Mouse (Mus musculus): ENCODE data around the gene Pex10. TPM values are rescaled to one million over a fixed set of nuclear protein-coding genes. Genes with fewer than 3 reads are reported as not detected.

The Pex10 gene
- polyA plus RNA-seq, 1 experiment: 17.8 TPM

DNA sequence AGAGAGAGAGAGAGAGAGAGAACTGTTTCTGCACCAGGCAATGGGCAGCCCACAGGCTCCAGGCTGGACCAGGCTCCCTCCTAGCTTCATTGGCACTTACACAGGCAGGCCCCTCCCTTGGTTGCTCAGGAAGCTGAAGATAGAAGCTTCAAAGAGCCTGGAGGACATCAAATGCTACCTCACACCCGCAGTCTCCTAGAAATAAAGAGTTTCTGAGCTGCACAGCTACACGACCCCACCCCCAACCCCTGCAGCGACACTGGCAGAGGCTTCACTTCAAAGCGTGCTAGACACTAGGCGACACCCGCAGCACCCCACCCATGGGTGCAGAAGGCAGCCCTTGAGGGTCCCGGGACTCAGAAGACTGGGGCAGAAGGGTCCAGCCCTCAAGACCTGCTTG is 16.7 kb upstream of the Pex10 start:
- peaks cover 2% of the 10 kb centered on the region; the same call in 1 of the 2 replicates for H3K4me1 ChIP-seq (ENCODE audit: control insufficient read depth, insufficient read depth, low read length)
- no peak overlapping the region for H3K27ac ChIP-seq (ENCODE audit: insufficient read depth, low read length)
- no peak overlapping the region for H3K4me3 ChIP-seq (ENCODE audit: insufficient read depth, low read length)
- no peak for TF ChIP-seq CTCF (IDR thresholded peaks at IDR 0.05; ENCODE audit: extremely low read depth, insufficient read depth, low read length)
- TF ChIP-seq POLR2A (IDR thresholded peaks at IDR 0.05; ENCODE audit: extremely low read depth, insufficient read depth, low read length): no peak

DNA sequence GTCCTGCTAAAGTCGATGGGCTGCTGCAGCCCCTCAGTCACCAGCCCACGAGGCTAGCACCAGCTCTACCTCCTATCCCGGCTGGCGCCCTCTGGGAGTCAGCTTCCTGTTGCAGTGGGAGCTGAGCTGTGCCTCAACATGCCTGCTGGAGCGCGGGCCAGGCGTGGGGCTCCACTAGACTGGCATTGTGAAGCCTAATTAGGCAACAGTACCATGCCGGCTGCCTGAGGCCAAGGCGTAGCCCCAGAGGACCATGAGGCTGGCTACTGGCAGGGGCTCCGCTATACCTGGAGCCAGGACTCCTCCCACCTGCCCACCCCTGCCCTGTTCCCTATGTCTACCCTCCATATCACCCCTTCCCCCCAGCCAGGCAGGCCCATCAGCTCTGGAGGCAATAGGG is 10.1 kb upstream of the Pex10 start, which contains the start of gene Plch2:
TSS of gene Plch2 (minus strand) at position 61 of the 400 bp plus-strand sequence.
- no peak for TF ChIP-seq POLR2A (IDR thresholded peaks at IDR 0.05; ENCODE audit: extremely low read depth, insufficient read depth, low read length)
- TF ChIP-seq CTCF (IDR thresholded peaks at IDR 0.05; ENCODE audit: extremely low read depth, insufficient read depth, low read length): no peak
- H3K4me1 ChIP-seq (ENCODE audit: control insufficient read depth, insufficient read depth, low read length): no peaks in the 10 kb centered on the region
- no peak within 1 kb of the TSS for H3K4me3 ChIP-seq (ENCODE audit: insufficient read depth, low read length)
- no peak within 1 kb of the TSS for H3K27ac ChIP-seq (ENCODE audit: insufficient read depth, low read length)

DNA sequence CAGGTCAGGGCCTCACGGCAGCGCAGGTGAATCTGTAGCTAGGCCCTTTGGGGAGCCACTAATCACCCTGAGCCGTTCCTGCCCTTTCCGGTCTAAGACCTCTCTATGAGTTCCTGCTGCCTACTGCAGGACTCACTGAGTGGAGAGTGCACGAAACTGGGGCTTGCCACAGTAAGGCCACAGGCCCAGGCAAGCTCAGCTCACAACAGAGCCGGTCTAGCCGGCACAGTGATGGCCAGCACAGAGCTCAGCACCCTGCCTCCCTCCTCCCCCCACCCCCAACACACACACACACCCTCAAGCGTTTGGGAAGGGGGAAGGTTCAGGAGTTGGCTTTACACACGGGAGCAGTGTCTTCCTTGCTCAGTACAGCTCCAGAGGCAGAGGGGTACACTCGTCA is 8.5 kb upstream of the Pex10 start:
- no peaks in the 10 kb centered on the region for H3K4me1 ChIP-seq (ENCODE audit: control insufficient read depth, insufficient read depth, low read length)
- no peak overlapping the region for H3K4me3 ChIP-seq (ENCODE audit: insufficient read depth, low read length)
- no peak for TF ChIP-seq POLR2A (IDR thresholded peaks at IDR 0.05; ENCODE audit: extremely low read depth, insufficient read depth, low read length)
- TF ChIP-seq CTCF (IDR thresholded peaks at IDR 0.05; ENCODE audit: extremely low read depth, insufficient read depth, low read length): no peak
- H3K27ac ChIP-seq (ENCODE audit: insufficient read depth, low read length): no peak overlapping the region

DNA sequence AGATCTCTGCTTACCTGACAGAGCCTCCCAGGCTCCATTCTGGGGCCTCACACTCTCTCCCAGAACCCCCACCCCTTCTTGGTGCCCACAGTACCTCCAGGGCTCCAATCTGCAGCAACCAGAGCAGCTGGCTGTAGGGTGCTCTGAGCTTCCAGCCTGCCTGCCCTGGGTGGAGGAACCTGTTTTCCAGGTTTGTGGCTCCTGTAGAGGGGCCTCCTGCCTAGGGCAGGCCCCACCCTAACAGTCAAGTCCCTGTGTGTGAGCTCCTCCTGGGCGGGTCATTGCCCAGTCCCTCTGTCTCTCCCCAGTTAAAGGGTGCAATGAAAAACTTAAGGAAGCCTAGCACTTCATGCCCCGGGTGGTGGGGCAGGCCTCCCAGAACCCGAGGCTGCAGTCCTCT is 2.9 kb upstream of the Pex10 start:
- Histone ChIP-seq H3K4me3 (ENCODE audit: insufficient read depth, low read length) (no peak overlapping the region), H3K4me1 (ENCODE audit: control insufficient read depth, insufficient read depth, low read length) (peaks cover 2% of the 10 kb centered on the region; the same call in 1 of the 2 replicates), H3K27ac (ENCODE audit: insufficient read depth, low read length) (no peak overlapping the region)
- TF ChIP-seq POLR2A (IDR thresholded peaks at IDR 0.05; ENCODE audit: extremely low read depth, insufficient read depth, low read length): no peak
- TF ChIP-seq CTCF (IDR thresholded peaks at IDR 0.05; ENCODE audit: extremely low read depth, insufficient read depth, low read length): no peak

DNA sequence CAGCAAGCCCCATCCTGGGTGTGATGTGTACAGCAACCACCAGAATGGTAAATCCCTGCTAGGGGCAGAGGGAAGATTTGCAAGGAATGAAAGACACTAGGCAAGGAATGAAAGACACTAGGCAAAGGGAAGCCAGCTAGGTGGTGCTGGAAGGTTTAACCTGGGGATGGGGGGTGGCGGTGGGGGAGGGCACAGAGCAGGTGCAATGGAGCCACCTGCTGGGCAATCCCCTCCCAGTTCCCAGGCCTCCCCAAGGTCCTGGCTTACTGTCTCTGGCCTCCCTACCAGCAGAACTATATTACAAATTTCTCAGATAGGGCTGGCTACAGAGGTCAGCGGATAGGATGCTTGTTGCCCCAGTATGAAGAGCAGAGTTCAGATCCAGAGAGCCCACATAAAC is 2.3 kb upstream of the Pex10 start:
- TF ChIP-seq POLR2A (IDR thresholded peaks at IDR 0.05; ENCODE audit: extremely low read depth, insufficient read depth, low read length) (no peak), CTCF (IDR thresholded peaks at IDR 0.05; ENCODE audit: extremely low read depth, insufficient read depth, low read length) (no peak)
- Histone ChIP-seq H3K4me3 (ENCODE audit: insufficient read depth, low read length) (no peak overlapping the region), H3K4me1 (ENCODE audit: control insufficient read depth, insufficient read depth, low read length) (peaks cover 2% of the 10 kb centered on the region), H3K27ac (ENCODE audit: insufficient read depth, low read length) (no peak overlapping the region)

DNA sequence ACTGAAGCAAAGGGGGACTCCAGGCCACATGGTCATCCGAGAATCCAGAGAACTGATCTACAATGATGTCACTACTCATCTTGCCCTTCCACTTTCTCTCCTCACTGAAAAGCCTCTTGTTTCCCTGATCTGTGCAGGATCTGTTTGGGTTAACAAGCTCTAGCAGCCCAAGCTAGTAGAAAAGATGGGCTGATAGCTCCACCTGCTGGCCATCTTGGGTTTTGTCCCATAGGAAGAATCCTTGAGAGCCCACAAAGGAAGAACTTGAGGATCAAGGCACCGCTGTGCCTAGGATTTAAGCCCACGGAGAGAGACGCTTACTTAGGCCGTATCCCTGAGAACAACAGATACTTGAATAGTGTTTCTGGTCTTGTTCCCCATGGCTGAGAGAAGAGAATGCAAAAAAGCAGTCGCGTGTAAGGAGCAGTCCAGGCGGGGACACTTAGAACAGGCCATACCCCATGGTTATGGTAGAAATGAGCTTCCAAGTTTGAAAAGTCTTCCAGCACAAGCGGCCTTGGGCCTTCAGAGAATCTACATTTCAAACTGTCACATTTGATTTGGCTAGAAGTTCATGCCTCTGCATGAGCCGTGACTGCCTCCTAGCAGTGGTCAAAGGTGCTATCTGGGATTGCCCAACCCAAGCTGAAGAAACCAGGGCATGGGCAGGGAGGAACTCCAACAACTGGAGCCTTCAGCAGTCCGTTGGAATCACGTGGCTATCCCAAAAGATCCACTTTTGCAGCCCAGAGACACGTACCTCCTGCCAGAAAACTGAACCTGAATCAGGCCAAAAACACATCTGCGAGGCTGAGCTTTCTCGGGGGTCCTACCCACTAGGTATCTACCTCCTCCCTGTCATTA is 614 bp upstream of the Pex10 start:
- Histone ChIP-seq H3K4me1 (ENCODE audit: control insufficient read depth, insufficient read depth, low read length) (peaks cover 2% of the 10 kb centered on the region), H3K4me3 (ENCODE audit: insufficient read depth, low read length) (peak overlapping the region; percentile 53; the same call in 1 of the 2 replicates), H3K27ac (ENCODE audit: insufficient read depth, low read length) (no peak overlapping the region)
- TF ChIP-seq POLR2A (IDR thresholded peaks at IDR 0.05; ENCODE audit: extremely low read depth, insufficient read depth, low read length) (no peak), CTCF (IDR thresholded peaks at IDR 0.05; ENCODE audit: extremely low read depth, insufficient read depth, low read length) (peak; percentile 87)

DNA sequence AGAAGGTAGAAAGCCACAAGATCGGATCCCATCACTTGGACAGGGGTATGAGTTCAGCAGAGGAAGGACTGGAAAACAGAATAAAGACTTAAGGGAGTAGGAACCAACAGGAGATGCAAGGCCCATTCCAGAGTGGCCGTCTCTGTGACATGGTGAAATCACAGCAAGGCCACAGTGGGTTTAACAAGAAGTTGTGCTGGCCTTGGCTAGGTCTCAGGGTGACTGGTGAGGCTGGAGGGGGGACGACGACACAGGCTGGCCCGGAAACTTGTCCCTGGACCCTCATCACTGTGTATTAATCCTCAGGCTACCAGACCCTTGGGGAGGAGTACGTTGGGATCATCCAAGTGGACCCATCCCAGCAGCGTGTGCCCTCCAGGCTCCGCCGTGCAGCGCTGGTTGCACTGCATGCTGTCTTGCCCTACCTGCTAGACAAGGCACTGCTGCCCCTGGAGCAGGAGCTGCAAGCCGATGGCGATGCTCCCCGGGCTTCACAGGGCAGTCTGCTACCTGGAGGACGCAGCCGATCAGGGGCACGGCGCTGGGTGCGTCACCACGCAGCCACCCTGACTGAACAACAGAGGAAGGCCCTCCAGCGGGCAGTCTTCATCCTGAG is 1.6 kb downstream of the Pex10 start:
- H3K27ac ChIP-seq (ENCODE audit: insufficient read depth, low read length): no peak overlapping the region
- H3K4me1 ChIP-seq (ENCODE audit: control insufficient read depth, insufficient read depth, low read length): peaks cover 2% of the 10 kb centered on the region
- no peak overlapping the region; the same call in 1 of the 2 replicates for H3K4me3 ChIP-seq (ENCODE audit: insufficient read depth, low read length)
- TF ChIP-seq POLR2A (IDR thresholded peaks at IDR 0.05; ENCODE audit: extremely low read depth, insufficient read depth, low read length): peak; percentile 25; the same call in 1 of the 2 replicates
- no peak for TF ChIP-seq CTCF (IDR thresholded peaks at IDR 0.05; ENCODE audit: extremely low read depth, insufficient read depth, low read length)

DNA sequence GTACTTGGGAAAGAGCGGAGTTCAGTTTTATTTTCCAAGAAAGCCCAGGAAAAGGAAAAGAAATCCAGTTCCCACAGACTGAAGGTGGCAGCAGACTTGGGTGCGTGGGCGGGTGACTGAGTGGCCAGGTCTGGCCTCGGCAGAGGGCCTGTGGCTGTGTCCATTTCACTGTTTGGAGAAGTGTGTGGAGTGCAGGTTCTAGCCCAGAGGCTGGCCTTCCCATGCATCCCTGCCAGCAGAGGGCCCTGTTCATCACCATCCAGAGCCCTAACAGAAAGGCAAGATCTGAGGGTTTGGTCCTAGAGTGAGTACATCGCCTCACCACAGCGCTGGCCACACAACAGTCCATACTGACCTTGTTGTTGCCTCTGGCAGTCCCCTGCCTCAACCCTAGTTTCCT is 2.4 kb downstream of the Pex10 start:
- Histone ChIP-seq H3K4me3 (ENCODE audit: insufficient read depth, low read length) (no peak overlapping the region), H3K27ac (ENCODE audit: insufficient read depth, low read length) (no peak overlapping the region), H3K4me1 (ENCODE audit: control insufficient read depth, insufficient read depth, low read length) (peaks cover 2% of the 10 kb centered on the region)
- TF ChIP-seq POLR2A (IDR thresholded peaks at IDR 0.05; ENCODE audit: extremely low read depth, insufficient read depth, low read length): no peak
- peak; percentile 37 for TF ChIP-seq CTCF (IDR thresholded peaks at IDR 0.05; ENCODE audit: extremely low read depth, insufficient read depth, low read length)

DNA sequence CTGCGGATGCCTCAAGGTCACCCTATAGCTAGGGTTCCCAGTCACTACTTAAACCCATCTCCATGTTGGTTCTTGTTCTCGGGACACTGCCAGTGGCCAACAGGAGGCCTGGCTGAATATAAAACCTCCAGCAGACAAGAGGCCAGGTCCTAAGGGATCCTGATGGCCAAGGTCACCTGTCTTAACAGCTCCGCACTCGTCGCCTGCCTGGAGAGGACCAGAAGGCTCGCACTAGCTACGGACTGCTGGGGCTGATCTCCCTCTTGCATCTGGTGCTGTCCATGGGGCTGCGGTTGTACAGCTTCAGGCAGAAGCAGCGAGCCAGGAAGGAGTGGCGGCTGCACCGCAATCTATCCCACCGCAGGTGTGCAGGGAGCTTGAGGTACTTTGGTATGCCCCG is 3.4 kb downstream of the Pex10 start:
- no peak overlapping the region for H3K4me3 ChIP-seq (ENCODE audit: insufficient read depth, low read length)
- TF ChIP-seq POLR2A (IDR thresholded peaks at IDR 0.05; ENCODE audit: extremely low read depth, insufficient read depth, low read length) (no peak), CTCF (IDR thresholded peaks at IDR 0.05; ENCODE audit: extremely low read depth, insufficient read depth, low read length) (no peak)
- no peak overlapping the region for H3K27ac ChIP-seq (ENCODE audit: insufficient read depth, low read length)
- H3K4me1 ChIP-seq (ENCODE audit: control insufficient read depth, insufficient read depth, low read length): peaks cover 2% of the 10 kb centered on the region
